Mouse (Mus musculus): Measurements from ENCODE around the gene Fsd1l.

DNA sequence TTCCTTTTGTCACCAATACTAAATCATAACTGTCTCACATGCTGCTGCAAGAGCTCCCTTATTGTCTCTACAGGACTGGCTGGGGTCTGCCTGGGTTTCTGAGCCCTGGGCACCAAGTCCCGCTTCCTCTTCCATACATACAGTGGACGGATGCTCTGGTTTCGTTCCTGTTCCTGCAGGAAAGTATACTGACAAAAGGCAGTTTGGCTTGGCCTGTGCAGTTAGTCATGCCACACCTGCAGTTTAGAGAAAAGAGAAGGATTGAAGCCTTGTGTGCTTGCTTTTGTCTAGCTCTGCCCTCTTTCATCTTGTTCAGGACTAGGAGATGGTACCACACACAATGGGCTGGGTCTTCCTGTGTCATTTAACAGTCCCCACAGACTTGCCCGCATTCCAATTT, 41.8 kb upstream of the Fsd1l start:
- no peak for TF ChIP-seq POLR2A (IDR thresholded peaks at IDR 0.05; ENCODE audit: borderline replicate concordance, extremely low read depth, low read depth, low read length)
- TF ChIP-seq CTCF (IDR thresholded peaks at IDR 0.05; ENCODE audit: insufficient read depth, low read length): no peak

Measured in lung, adult 2 months (tissue).